ENCODE assay signal across 13 mouse cellular contexts in genomic region chr6:5710063-5710605, GRCm38 (mm10). TPM values are rescaled to one million over a fixed set of nuclear protein-coding genes. Genes with fewer than 3 reads are reported as not detected.
DNase-seq lines count a peak whose midpoint lies in the region.
"Had no signal": no experiment of that assay in that cellular context is flagged by ENCODE, and none has a peak within 500 bp of the region (broad histone marks: within the 10 kb centered on the region; RNA-seq: fewer than 3 reads in every experiment).

No protein-coding gene starts in this region.

- peak; percentile 8 for DNase-seq in adrenal gland, postnatal 10 days
- no peak for DNase-seq in adrenal gland, adult 18-20 months (ENCODE audit: low spot score in 2 of 2)
- peak; percentile 34 for DNase-seq in gastrocnemius, postnatal 10 days
- no peak for DNase-seq in gastrocnemius, postnatal 25 days
- peak; percentile 38 for DNase-seq in ovary, postnatal 36 days (ENCODE audit: low spot score)
- DNase-seq in ovary, postnatal 14 days (ENCODE audit: low spot score), result no peak
- no peak for DNase-seq in layer of hippocampus, postnatal 14 days (ENCODE audit: low spot score in 2 of 2)
- DNase-seq: adrenal gland, postnatal 25 days; B cell, adult 2 months; cerebellum, adult 2 months; heart, adult 11 months; heart, postnatal 36 days had no signal

RNA-seq across cellular contexts. Expression of gene Dync1i1, which starts 15.3 kb away (rescaled TPM):
- 1 to 10 TPM; 1.7 to 1.8 TPM for total RNA-seq in adrenal gland, postnatal 10 days (2021)
- total RNA-seq in adrenal gland, adult 18-20 months (2021), result 1 to 10 TPM; 1.2 to 1.7 TPM
- 1 to 10 TPM; 2.1 to 2.6 TPM for total RNA-seq in gastrocnemius, postnatal 10 days (2021)
- total RNA-seq in gastrocnemius, postnatal 25 days (2021), result under 1 TPM; 0.10 to 0.13 TPM
- total RNA-seq in layer of hippocampus, postnatal 14 days (2021), result 100 to 1,000 TPM; 143 to 150 TPM
- total RNA-seq: MEL had no signal

Comparison
In these comparisons a context has a peak if more than half of its experiments do, and no peak if none do; other contexts are left out.
1. DNase-seq: peak in adrenal gland, postnatal 10 days (single experiment), gastrocnemius, postnatal 10 days (single experiment) and ovary, postnatal 36 days (single experiment); none in adrenal gland, adult 18-20 months (0 of 2), gastrocnemius, postnatal 25 days (single experiment), ovary, postnatal 14 days (single experiment) and layer of hippocampus, postnatal 14 days (0 of 2).
2. RNA of gene Dync1i1, which starts 15.3 kb away (total RNA-seq): 143 to 150 TPM in layer of hippocampus, postnatal 14 days; 2.1 to 2.6 TPM in gastrocnemius, postnatal 10 days, 1.7 to 1.8 TPM in adrenal gland, postnatal 10 days, 1.2 to 1.7 TPM in adrenal gland, adult 18-20 months and 0.10 to 0.13 TPM in gastrocnemius, postnatal 25 days; every median in the first group is over 10 times any median in the second.